Mouse (Mus musculus): ENCODE data around the gene Ldhc.

GRCm38 (mm10) chr7:46827046-46827802 lies 33.8 kb upstream of the Ldhc start:
- TF ChIP-seq GATA1 (IDR thresholded peaks at IDR 0.05; ENCODE audit: borderline replicate concordance, low read length) (no peak), CTCF (IDR thresholded peaks at IDR 0.05; ENCODE audit: low read depth, low read length) (no peak), GATA2 (IDR thresholded peaks at IDR 0.05; ENCODE audit: borderline replicate concordance, low read depth, low read length) (no peak), POLR2AphosphoS5 (IDR thresholded peaks at IDR 0.05; ENCODE audit: insufficient replicate concordance, low read depth, low read length) (no peak), TAL1 (conservative IDR thresholded peaks at IDR 0.05; ENCODE audit: low read depth, low read length) (no peak)
